ENCODE assay signal across 18 mouse cellular contexts in genomic region chr2:52809988-52810387, GRCm38 (mm10).
"Had no signal": no experiment of that assay in that cellular context is flagged by ENCODE, and none has a peak within 500 bp of the region (broad histone marks: within the 10 kb centered on the region; RNA-seq: fewer than 3 reads in every experiment).

No protein-coding gene starts in this region.

- DNase-seq: lung, adult 2 months; lung, postnatal 10 days; lung, postnatal 4 days; retina, postnatal 1 day; right cerebral cortex, adult 18-20 months; right cerebral cortex, postnatal 25 days; right cerebral cortex, postnatal 4 days; thymus, adult 2 months; thymus, postnatal 25 days; thymus, postnatal 4 days had no signal

- H3K9ac ChIP-seq: liver, embryonic 14.5 days; midbrain, embryonic 13.5 days; midbrain, embryonic 15.5 days; neural tube, embryonic 12.5 days; stomach, embryonic 15.5 days had no signal

- H3K36me3 ChIP-seq: midbrain, embryonic 13.5 days; midbrain, embryonic 15.5 days; neural tube, embryonic 12.5 days; stomach, embryonic 15.5 days had no signal

- H3K4me3 ChIP-seq: megakaryocyte, embryonic 14.5 days; midbrain, embryonic 13.5 days; midbrain, embryonic 15.5 days; neural tube, embryonic 12.5 days; stomach, embryonic 15.5 days had no signal

- H3K9me3 ChIP-seq: megakaryocyte, embryonic 14.5 days; midbrain, embryonic 13.5 days; midbrain, embryonic 15.5 days; neural tube, embryonic 12.5 days; stomach, embryonic 15.5 days had no signal

- H3K27ac ChIP-seq: liver, embryonic 14.5 days; midbrain, embryonic 13.5 days; midbrain, embryonic 15.5 days; neural tube, embryonic 12.5 days; stomach, embryonic 15.5 days; stomach, postnatal 0 days had no signal

- H3K4me1 ChIP-seq: megakaryocyte, embryonic 14.5 days; midbrain, embryonic 13.5 days; midbrain, embryonic 15.5 days; neural tube, embryonic 12.5 days; stomach, embryonic 15.5 days had no signal

- H3K4me2 ChIP-seq: midbrain, embryonic 11.5 days; midbrain, embryonic 13.5 days; midbrain, embryonic 15.5 days; neural tube, embryonic 12.5 days; stomach, embryonic 15.5 days had no signal

- ATAC-seq: midbrain, embryonic 13.5 days; midbrain, embryonic 15.5 days had no signal

- H3K27me3 ChIP-seq: megakaryocyte, embryonic 14.5 days; midbrain, embryonic 13.5 days; midbrain, embryonic 15.5 days; neural tube, embryonic 12.5 days; stomach, embryonic 15.5 days had no signal
